Mouse (Mus musculus): ENCODE results near the gene Krtap22-2. TPM values are rescaled to one million over a fixed set of nuclear protein-coding genes. Genes with fewer than 3 reads are reported as not detected.
"Not testable (repeated sequence)": the region's sequence is repeated elsewhere in the genome, so short reads cannot be mapped to it uniquely, and the experiment has no call there.

Krtap22-2 gene
- not detected in 2 replicates for polyA plus RNA-seq (2012; ENCODE audit: insufficient read depth, insufficient read length, missing spikeins)

- H3K4me1 ChIP-seq (ENCODE audit: control insufficient read depth, insufficient read depth, low read length) = no peaks in the 10 kb centered on the region
- no peak within 1 kb of the TSS for H3K4me3 ChIP-seq (ENCODE audit: insufficient read depth, low read length)
- no peak within 1 kb of the TSS for H3K27ac ChIP-seq (ENCODE audit: insufficient read depth, low read depth, low read length)
- TF ChIP-seq POLR2A (IDR thresholded peaks at IDR 0.05; ENCODE audit: borderline replicate concordance, low read depth, low read length) = no peak
- TF ChIP-seq CTCF (IDR thresholded peaks at IDR 0.05; ENCODE audit: low read depth, low read length) = no peak
Observed at GRCm38 (mm10) chr16:89010659-89011058, at the start of gene Krtap22-2. Gene Krtap22-2 (minus strand): TSS chr16:89010759.

GRCm38 (mm10) chr16:89047783-89048182 is 37.2 kb upstream of the Krtap22-2 start, which contains the start of gene Krtap6-5:
Gene Krtap6-5 (minus strand): TSS chr16:89047883.
- no peaks in the 10 kb centered on the region for H3K4me1 ChIP-seq (ENCODE audit: control insufficient read depth, insufficient read depth, low read length)
- no peak within 1 kb of the TSS for H3K4me3 ChIP-seq (ENCODE audit: insufficient read depth, low read length)
- H3K27ac ChIP-seq (ENCODE audit: insufficient read depth, low read depth, low read length) = no peak within 1 kb of the TSS
- no peak for TF ChIP-seq CTCF (IDR thresholded peaks at IDR 0.05; ENCODE audit: low read depth, low read length)
- TF ChIP-seq POLR2A (IDR thresholded peaks at IDR 0.05; ENCODE audit: borderline replicate concordance, low read depth, low read length) = no peak

- H3K4me1 ChIP-seq (ENCODE audit: control insufficient read depth, insufficient read depth, low read length); H3K27ac ChIP-seq (ENCODE audit: insufficient read depth, low read depth, low read length); H3K4me3 ChIP-seq (ENCODE audit: insufficient read depth, low read length): not testable (repeated sequence)
Observed at GRCm38 (mm10) chr16:89041372-89041771, 30.8 kb upstream of the Krtap22-2 start, which contains the start of gene Gm10228. Gene Gm10228 (minus strand): TSS chr16:89041472.

- H3K4me1 ChIP-seq (ENCODE audit: control insufficient read depth, insufficient read depth, low read length); H3K4me3 ChIP-seq (ENCODE audit: insufficient read depth, low read length); H3K27ac ChIP-seq (ENCODE audit: insufficient read depth, low read depth, low read length): not testable (repeated sequence)
Observed at GRCm38 (mm10) chr16:89031399-89031798, 20.8 kb upstream of the Krtap22-2 start, which contains the start of gene Krtap6-1. Gene Krtap6-1 (plus strand): TSS chr16:89031699.

GRCm38 (mm10) chr16:89014984-89015383 is 4.4 kb upstream of the Krtap22-2 start, which contains the start of gene Gm10229:
Gene Gm10229 (plus strand): TSS chr16:89015284.
- H3K4me3 ChIP-seq (ENCODE audit: insufficient read depth, low read length); H3K4me1 ChIP-seq (ENCODE audit: control insufficient read depth, insufficient read depth, low read length); H3K27ac ChIP-seq (ENCODE audit: insufficient read depth, low read depth, low read length): not testable (repeated sequence)

GRCm38 (mm10) chr16:89013973-89014372 is 3.4 kb upstream of the Krtap22-2 start:
- no peak for TF ChIP-seq POLR2A (IDR thresholded peaks at IDR 0.05; ENCODE audit: borderline replicate concordance, low read depth, low read length)
- TF ChIP-seq CTCF (IDR thresholded peaks at IDR 0.05; ENCODE audit: low read depth, low read length) = no peak
- Histone ChIP-seq H3K27ac (ENCODE audit: insufficient read depth, low read depth, low read length) (no peak overlapping the region), H3K4me1 (ENCODE audit: control insufficient read depth, insufficient read depth, low read length) (no peaks in the 10 kb centered on the region), H3K4me3 (ENCODE audit: insufficient read depth, low read length) (no peak overlapping the region)

GRCm38 (mm10) chr16:88962773-88963172 is 47.8 kb downstream of the Krtap22-2 start, which contains the start of gene Krtap16-3:
Gene Krtap16-3 (minus strand): TSS chr16:88962873.
- Histone ChIP-seq H3K4me3 (ENCODE audit: insufficient read depth, low read length) (no peak within 1 kb of the TSS), H3K4me1 (ENCODE audit: control insufficient read depth, insufficient read depth, low read length) (no peaks in the 10 kb centered on the region), H3K27ac (ENCODE audit: insufficient read depth, low read depth, low read length) (no peak within 1 kb of the TSS)
- TF ChIP-seq POLR2A (IDR thresholded peaks at IDR 0.05; ENCODE audit: borderline replicate concordance, low read depth, low read length) = no peak
- TF ChIP-seq CTCF (IDR thresholded peaks at IDR 0.05; ENCODE audit: low read depth, low read length) = no peak

Other genes with a start within 250 kb of the Krtap22-2 start
- not detected in 2 replicates for gene 2310057N15Rik, start 236.6 kb downstream of the Krtap22-2 start, polyA plus RNA-seq (2012; ENCODE audit: insufficient read depth, insufficient read length, missing spikeins)
- gene Gm5965, start 232.9 kb downstream of the Krtap22-2 start, polyA plus RNA-seq (2012; ENCODE audit: insufficient read depth, insufficient read length, missing spikeins) = not detected in 2 replicates
- not detected in 2 replicates for gene Gm20741, start 198.5 kb downstream of the Krtap22-2 start, polyA plus RNA-seq (2012; ENCODE audit: insufficient read depth, insufficient read length, missing spikeins)
- gene Krtap15, start 190.5 kb downstream of the Krtap22-2 start, polyA plus RNA-seq (2012; ENCODE audit: insufficient read depth, insufficient read length, missing spikeins) = not detected in 2 replicates
- gene Krtap14, start 184.6 kb downstream of the Krtap22-2 start, polyA plus RNA-seq (2012; ENCODE audit: insufficient read depth, insufficient read length, missing spikeins) = not detected in 2 replicates
- gene Krtap19-1, start 141.3 kb downstream of the Krtap22-2 start, polyA plus RNA-seq (2012; ENCODE audit: insufficient read depth, insufficient read length, missing spikeins) = not detected in 2 replicates
- not detected in 2 replicates for gene Krtap19-2, start 136.5 kb downstream of the Krtap22-2 start, polyA plus RNA-seq (2012; ENCODE audit: insufficient read depth, insufficient read length, missing spikeins)
- gene Krtap19-3, start 132.7 kb downstream of the Krtap22-2 start, polyA plus RNA-seq (2012; ENCODE audit: insufficient read depth, insufficient read length, missing spikeins) = not detected in 2 replicates
- not detected in 2 replicates for gene Krtap19-4, start 125.7 kb downstream of the Krtap22-2 start, polyA plus RNA-seq (2012; ENCODE audit: insufficient read depth, insufficient read length, missing spikeins)
- gene Krtap19-5, start 114.3 kb downstream of the Krtap22-2 start, polyA plus RNA-seq (2012; ENCODE audit: insufficient read depth, insufficient read length, missing spikeins) = not detected in 2 replicates
- not detected in 2 replicates for gene Krtap19-9b, start 78.5 kb downstream of the Krtap22-2 start, polyA plus RNA-seq (2012; ENCODE audit: insufficient read depth, insufficient read length, missing spikeins)
- not detected in 2 replicates for gene Krtap16-3, start 47.9 kb downstream of the Krtap22-2 start, polyA plus RNA-seq (2012; ENCODE audit: insufficient read depth, insufficient read length, missing spikeins)
- not detected in 2 replicates for gene Gm10229, start 4.5 kb upstream of the Krtap22-2 start, polyA plus RNA-seq (2012; ENCODE audit: insufficient read depth, insufficient read length, missing spikeins)
- gene Krtap6-1, start 20.9 kb upstream of the Krtap22-2 start, polyA plus RNA-seq (2012; ENCODE audit: insufficient read depth, insufficient read length, missing spikeins) = not detected in 2 replicates
- not detected in 2 replicates for gene Gm10228, start 30.7 kb upstream of the Krtap22-2 start, polyA plus RNA-seq (2012; ENCODE audit: insufficient read depth, insufficient read length, missing spikeins)
- not detected in 2 replicates for gene Krtap6-5, start 37.1 kb upstream of the Krtap22-2 start, polyA plus RNA-seq (2012; ENCODE audit: insufficient read depth, insufficient read length, missing spikeins)
- not detected in 2 replicates for gene 1110025L11Rik, start 53.2 kb upstream of the Krtap22-2 start, polyA plus RNA-seq (2012; ENCODE audit: insufficient read depth, insufficient read length, missing spikeins)
- gene Krtap6-3, start 73.3 kb upstream of the Krtap22-2 start, polyA plus RNA-seq (2012; ENCODE audit: insufficient read depth, insufficient read length, missing spikeins) = not detected in 2 replicates
- not detected in 2 replicates for gene Gm6358, start 130.1 kb upstream of the Krtap22-2 start, polyA plus RNA-seq (2012; ENCODE audit: insufficient read depth, insufficient read length, missing spikeins)
- gene Gm10061, start 140.3 kb upstream of the Krtap22-2 start, polyA plus RNA-seq (2012; ENCODE audit: insufficient read depth, insufficient read length, missing spikeins) = not detected in 2 replicates
- not detected in 2 replicates for gene Gm9789, start 147.2 kb upstream of the Krtap22-2 start, polyA plus RNA-seq (2012; ENCODE audit: insufficient read depth, insufficient read length, missing spikeins)
- not detected in 2 replicates for gene Gm7735, start 158.7 kb upstream of the Krtap22-2 start, polyA plus RNA-seq (2012; ENCODE audit: insufficient read depth, insufficient read length, missing spikeins)
- not detected in 2 replicates for gene 1110057P08Rik, start 164.0 kb upstream of the Krtap22-2 start, polyA plus RNA-seq (2012; ENCODE audit: insufficient read depth, insufficient read length, missing spikeins)
- not detected in 2 replicates for gene Krtap20-2, start 195.1 kb upstream of the Krtap22-2 start, polyA plus RNA-seq (2012; ENCODE audit: insufficient read depth, insufficient read length, missing spikeins)

Measured in bone marrow macrophage, adult 2 months (primary cell).